Mouse (Mus musculus): ENCODE data around the gene Adprhl2. TPM values are rescaled to one million over a fixed set of nuclear protein-coding genes. Genes with fewer than 3 reads are reported as not detected.

Gene Adprhl2
- polyA plus RNA-seq, 1 experiment from 2014 or later: 33.8 TPM

GRCm38 (mm10) chr4:126283582-126283981 is 37.9 kb downstream of the Adprhl2 start:
- no peaks in the 10 kb centered on the region; the same call in 1 of the 2 replicates for H3K27me3 ChIP-seq (ENCODE audit: control insufficient read depth, insufficient read depth, low read length)
- peaks cover 3% of the 10 kb centered on the region; the same call in 1 of the 2 replicates for H3K4me1 ChIP-seq (replicated peaks; ENCODE audit: control insufficient read depth, insufficient read depth)
- ATAC-seq (ENCODE audit: low FRiP score, low TSS enrichment) (no peak), DNase-seq (ENCODE audit: low spot score) (no peak)
- no peaks in the 10 kb centered on the region for H3K9me3 ChIP-seq (ENCODE audit: control insufficient read depth, low read length)
- H3K4me3 ChIP-seq (ENCODE audit: low read depth, low read length): no peak overlapping the region
- no peak overlapping the region for H3K9ac ChIP-seq (ENCODE audit: low read length)
- WGBS: 84% methylated on average over 8 of the region's 8 CpGs
- TF ChIP-seq EP300 (optimal IDR thresholded peaks at IDR 0.05): no peak
- no peak for TF ChIP-seq CTCF (IDR thresholded peaks at IDR 0.05; ENCODE audit: low read depth)
- no peak overlapping the region for H3K4me2 ChIP-seq (replicated peaks; ENCODE audit: low read depth)
- H3K27ac ChIP-seq (replicated peaks): no peak overlapping the region
- H3K36me3 ChIP-seq (ENCODE audit: control insufficient read depth, insufficient read depth, low read length): no peaks in the 10 kb centered on the region

GRCm38 (mm10) chr4:126281706-126282105 is 39.8 kb downstream of the Adprhl2 start:
- no peak overlapping the region for H3K4me3 ChIP-seq (ENCODE audit: low read depth, low read length)
- H3K36me3 ChIP-seq (ENCODE audit: control insufficient read depth, insufficient read depth, low read length): no peaks in the 10 kb centered on the region
- H3K4me1 ChIP-seq (replicated peaks; ENCODE audit: control insufficient read depth, insufficient read depth): peaks cover 3% of the 10 kb centered on the region; the same call in 1 of the 2 replicates
- no peak overlapping the region for H3K4me2 ChIP-seq (replicated peaks; ENCODE audit: low read depth)
- no peaks in the 10 kb centered on the region for H3K9me3 ChIP-seq (ENCODE audit: control insufficient read depth, low read length)
- no peaks in the 10 kb centered on the region for H3K27me3 ChIP-seq (ENCODE audit: control insufficient read depth, insufficient read depth, low read length)
- no peak overlapping the region for H3K9ac ChIP-seq (ENCODE audit: low read length)
- ATAC-seq (ENCODE audit: low FRiP score, low TSS enrichment) (no peak), DNase-seq (ENCODE audit: low spot score) (no peak)
- no peak overlapping the region for H3K27ac ChIP-seq (replicated peaks)
- WGBS: 50% methylated on average over 9 of the region's 9 CpGs
- TF ChIP-seq EP300 (optimal IDR thresholded peaks at IDR 0.05): no peak
- no peak for TF ChIP-seq CTCF (IDR thresholded peaks at IDR 0.05; ENCODE audit: low read depth)

GRCm38 (mm10) chr4:126278961-126279360 is 42.5 kb downstream of the Adprhl2 start:
- no peak for DNase-seq (ENCODE audit: low spot score)
- Histone ChIP-seq H3K4me3 (ENCODE audit: low read depth, low read length) (no peak overlapping the region), H3K4me1 (replicated peaks; ENCODE audit: control insufficient read depth, insufficient read depth) (no peaks in the 10 kb centered on the region), H3K4me2 (replicated peaks; ENCODE audit: low read depth) (no peak overlapping the region), H3K27ac (replicated peaks) (no peak overlapping the region), H3K9me3 (ENCODE audit: control insufficient read depth, low read length) (no peaks in the 10 kb centered on the region), H3K9ac (ENCODE audit: low read length) (no peak overlapping the region), H3K36me3 (ENCODE audit: control insufficient read depth, insufficient read depth, low read length) (no peaks in the 10 kb centered on the region), H3K27me3 (ENCODE audit: control insufficient read depth, insufficient read depth, low read length) (no peaks in the 10 kb centered on the region)
- 68% methylated on average over 9 of the region's 9 CpGs for WGBS
- no peak for ATAC-seq (ENCODE audit: low FRiP score, low TSS enrichment)
- TF ChIP-seq EP300 (optimal IDR thresholded peaks at IDR 0.05) (no peak), CTCF (IDR thresholded peaks at IDR 0.05; ENCODE audit: low read depth) (no peak)

GRCm38 (mm10) chr4:126278565-126278915 is 43.0 kb downstream of the Adprhl2 start:
- H3K36me3 ChIP-seq (ENCODE audit: control insufficient read depth, insufficient read depth, low read length): no peaks in the 10 kb centered on the region
- no peak for TF ChIP-seq EP300 (optimal IDR thresholded peaks at IDR 0.05)
- no peak for TF ChIP-seq CTCF (IDR thresholded peaks at IDR 0.05; ENCODE audit: low read depth)
- 38% methylated on average over 9 of the region's 9 CpGs for WGBS
- no peaks in the 10 kb centered on the region for H3K9me3 ChIP-seq (ENCODE audit: control insufficient read depth, low read length)
- DNase-seq (ENCODE audit: low spot score) (no peak), ATAC-seq (ENCODE audit: low FRiP score, low TSS enrichment) (no peak)
- no peaks in the 10 kb centered on the region for H3K27me3 ChIP-seq (ENCODE audit: control insufficient read depth, insufficient read depth, low read length)
- H3K4me3 ChIP-seq (ENCODE audit: low read depth, low read length): no peak overlapping the region
- H3K9ac ChIP-seq (ENCODE audit: low read length): no peak overlapping the region
- no peak overlapping the region for H3K27ac ChIP-seq (replicated peaks)
- H3K4me2 ChIP-seq (replicated peaks; ENCODE audit: low read depth): no peak overlapping the region
- no peaks in the 10 kb centered on the region for H3K4me1 ChIP-seq (replicated peaks; ENCODE audit: control insufficient read depth, insufficient read depth)

GRCm38 (mm10) chr4:126277906-126278564 is 43.5 kb downstream of the Adprhl2 start:
- H3K27ac ChIP-seq (replicated peaks): no peak overlapping the region
- ATAC-seq (ENCODE audit: low FRiP score, low TSS enrichment): peak; percentile 61
- WGBS: 10% methylated on average over 13 of the region's 13 CpGs
- DNase-seq (ENCODE audit: low spot score): peak; percentile 66
- peaks cover under 1% of the 10 kb centered on the region; the same call in 1 of the 2 replicates for H3K36me3 ChIP-seq (ENCODE audit: control insufficient read depth, insufficient read depth, low read length)
- no peak overlapping the region for H3K9ac ChIP-seq (ENCODE audit: low read length)
- H3K4me3 ChIP-seq (ENCODE audit: low read depth, low read length): no peak overlapping the region
- H3K4me1 ChIP-seq (replicated peaks; ENCODE audit: control insufficient read depth, insufficient read depth): no peaks in the 10 kb centered on the region
- H3K9me3 ChIP-seq (ENCODE audit: control insufficient read depth, low read length): no peaks in the 10 kb centered on the region
- H3K4me2 ChIP-seq (replicated peaks; ENCODE audit: low read depth): peak overlapping the region; percentile 37
- H3K27me3 ChIP-seq (ENCODE audit: control insufficient read depth, insufficient read depth, low read length): no peaks in the 10 kb centered on the region
- TF ChIP-seq CTCF (IDR thresholded peaks at IDR 0.05; ENCODE audit: low read depth) (peak; percentile 86), EP300 (optimal IDR thresholded peaks at IDR 0.05) (no peak)

- H3K36me3 ChIP-seq (ENCODE audit: control insufficient read depth, insufficient read depth, low read length): peaks cover 7% of the 10 kb centered on the region; the same call in 1 of the 2 replicates
- ATAC-seq (ENCODE audit: low FRiP score, low TSS enrichment): no peak; the same call in 1 of the 2 replicates
- no peak overlapping the region for H3K9ac ChIP-seq (ENCODE audit: low read length)
- no peaks in the 10 kb centered on the region for H3K9me3 ChIP-seq (ENCODE audit: control insufficient read depth, low read length)
- TF ChIP-seq EP300 (optimal IDR thresholded peaks at IDR 0.05) (no peak), CTCF (IDR thresholded peaks at IDR 0.05; ENCODE audit: low read depth) (no peak)
- H3K4me3 ChIP-seq (ENCODE audit: low read depth, low read length): no peak overlapping the region
- 71% methylated on average over 13 of the region's 13 CpGs for WGBS
- DNase-seq (ENCODE audit: low spot score): no peak
- no peaks in the 10 kb centered on the region for H3K27me3 ChIP-seq (ENCODE audit: control insufficient read depth, insufficient read depth, low read length)
- H3K4me1 ChIP-seq (replicated peaks; ENCODE audit: control insufficient read depth, insufficient read depth): no peaks in the 10 kb centered on the region
- no peak overlapping the region for H3K27ac ChIP-seq (replicated peaks)
- H3K4me2 ChIP-seq (replicated peaks; ENCODE audit: low read depth): no peak overlapping the region
Measured at GRCm38 (mm10) chr4:126275681-126276131, 45.8 kb downstream of the Adprhl2 start.

All from stomach, postnatal 0 days (tissue).